Mouse (Mus musculus) skeletal muscle tissue, postnatal 0 days (tissue): ENCODE results near the gene Gm45808. TPM values are rescaled to one million over a fixed set of nuclear protein-coding genes. Genes with fewer than 3 reads are reported as not detected.

Experiments used
- microRNA-seq, 2 experiments: library from miRNA; unstranded; fragments of <30 nt; microRNA quantifications; one replicate each; pipeline ENCODE4; 2016
- polyA plus RNA-seq: library from polyadenylated mRNA; unstranded; fragments of >200 nt; fragmentation: Nextera tagmentation; extraction: Ambion mirVana; gene quantifications from 2 replicates; pipeline ENCODE4 v1.2.1, GENCODE M21; 2015

The Gm45808 gene
- polyA plus RNA-seq = not detected in 2 replicates

GRCm38 (mm10) chr7:45486761-45487415 lies at the start of gene Gm45808:
Gene Gm45808, minus strand, starts transcription at chr7:45486811.

GRCm38 (mm10) chr7:45525809-45526473 lies 39.3 kb upstream of the Gm45808 start, which contains the start of the genes Ppp1r15a and Plekha4:
Gene Ppp1r15a, minus strand, starts transcription at chr7:45526268.
Gene Plekha4, plus strand, starts transcription at chr7:45526330.

GRCm38 (mm10) chr7:45509912-45510787 lies 23.5 kb upstream of the Gm45808 start, which contains the start of gene Nucb1:
Gene Nucb1, minus strand, starts transcription at chr7:45510406.

GRCm38 (mm10) chr7:45488293-45489204 lies 1.9 kb upstream of the Gm45808 start, which contains the start of gene Dhdh:
Gene Dhdh, minus strand, starts transcription at chr7:45488805.

GRCm38 (mm10) chr7:45481374-45481927 lies 5.2 kb downstream of the Gm45808 start, which contains the start of gene Tulp2:
Gene Tulp2, plus strand, starts transcription at chr7:45481877.

GRCm38 (mm10) chr7:45466283-45467089 lies 20.1 kb downstream of the Gm45808 start, which contains the start of gene Bax:
Gene Bax, minus strand, starts transcription at chr7:45466898.

GRCm38 (mm10) chr7:45459564-45460140 lies 27.0 kb downstream of the Gm45808 start, which contains the start of gene Ftl1:
Gene Ftl1, minus strand, starts transcription at chr7:45459884.

GRCm38 (mm10) chr7:45437521-45438276 lies 48.9 kb downstream of the Gm45808 start, which contains the start of gene Ruvbl2:
Gene Ruvbl2, minus strand, starts transcription at chr7:45438096.

GRCm38 (mm10) chr7:45434203-45435015 lies 52.2 kb downstream of the Gm45808 start, which contains the start of gene Gys1:
Gene Gys1, plus strand, starts transcription at chr7:45434844.

GRCm38 (mm10) chr7:45420615-45420919 lies 66.0 kb downstream of the Gm45808 start, which contains the start of gene Lhb:
Gene Lhb, plus strand, starts transcription at chr7:45420820.

Small RNAs within 50 kb of the gene (microRNA-seq; reads per million reads assigned to microRNA genes)
- 0 to 0.10 reads per million in 2 experiments for gene Gm22133

Other genes with a start within 250 kb of the Gm45808 start
- 3.6 and 5.9 TPM in 2 replicates for gene Cd37, start 247.7 kb downstream of the Gm45808 start, polyA plus RNA-seq
- not detected in 2 replicates for gene Slc6a16, start 245.7 kb downstream of the Gm45808 start, polyA plus RNA-seq
- not detected in 2 replicates for gene Slc6a21, start 209.3 kb downstream of the Gm45808 start, polyA plus RNA-seq
- gene Trpm4, start 153.0 kb downstream of the Gm45808 start, polyA plus RNA-seq = 15.3 and 15.4 TPM in 2 replicates
- 94.0 and 120 TPM in 2 replicates for gene Hrc, start 151.5 kb downstream of the Gm45808 start, polyA plus RNA-seq
- gene Ppfia3, start 119.8 kb downstream of the Gm45808 start, polyA plus RNA-seq = 3.2 and 4.0 TPM in 2 replicates
- gene Lin7b, start 116.2 kb downstream of the Gm45808 start, polyA plus RNA-seq = 1.5 and 2.0 TPM in 2 replicates
- 64.7 and 74.9 TPM in 2 replicates for gene Snrnp70, start 91.1 kb downstream of the Gm45808 start, polyA plus RNA-seq
- 3.5 and 4.7 TPM in 2 replicates for gene Kcna7, start 81.2 kb downstream of the Gm45808 start, polyA plus RNA-seq
- gene Ntf5, start 73.1 kb downstream of the Gm45808 start, polyA plus RNA-seq = 0.09 and 0.17 TPM in 2 replicates
- not detected in 2 replicates for gene Lhb, start 66.0 kb downstream of the Gm45808 start, polyA plus RNA-seq
- 90.8 and 92.1 TPM in 2 replicates for gene Gys1, start 52.0 kb downstream of the Gm45808 start, polyA plus RNA-seq
- 31.4 and 35.8 TPM in 2 replicates for gene Ruvbl2, start 48.7 kb downstream of the Gm45808 start, polyA plus RNA-seq
- gene Ftl1, start 26.9 kb downstream of the Gm45808 start, polyA plus RNA-seq = 2,280 and 2,838 TPM in 2 replicates
- 74.5 and 83.5 TPM in 2 replicates for gene Bax, start 19.9 kb downstream of the Gm45808 start, polyA plus RNA-seq
- 0.06 and 0.12 TPM in 2 replicates for gene Tulp2, start 4.9 kb downstream of the Gm45808 start, polyA plus RNA-seq
- gene Dhdh, start 2.0 kb upstream of the Gm45808 start, polyA plus RNA-seq = 7.1 and 7.2 TPM in 2 replicates
- 124 and 146 TPM in 2 replicates for gene Nucb1, start 23.6 kb upstream of the Gm45808 start, polyA plus RNA-seq
- 19.1 and 19.6 TPM in 2 replicates for gene Ppp1r15a, start 39.5 kb upstream of the Gm45808 start, polyA plus RNA-seq
- 5.6 and 8.0 TPM in 2 replicates for gene Plekha4, start 39.5 kb upstream of the Gm45808 start, polyA plus RNA-seq
- 6.1 and 7.2 TPM in 2 replicates for gene Hsd17b14, start 68.1 kb upstream of the Gm45808 start, polyA plus RNA-seq
- 35.4 and 88.9 TPM in 2 replicates for gene Bcat2, start 83.3 kb upstream of the Gm45808 start, polyA plus RNA-seq
- 0.18 TPM in 1 of 2 replicates, not detected in the other for gene Fgf21, start 128.7 kb upstream of the Gm45808 start, polyA plus RNA-seq
- gene Fut1, start 130.5 kb upstream of the Gm45808 start, polyA plus RNA-seq = 0.05 TPM in 1 of 2 replicates, not detected in the other
- gene Izumo1, start 135.0 kb upstream of the Gm45808 start, polyA plus RNA-seq = 0.06 TPM in 1 of 2 replicates, not detected in the other
- 10.3 and 13.9 TPM in 2 replicates for gene Rasip1, start 140.7 kb upstream of the Gm45808 start, polyA plus RNA-seq
- gene Mamstr, start 153.2 kb upstream of the Gm45808 start, polyA plus RNA-seq = 139 and 174 TPM in 2 replicates
- 1.9 and 2.1 TPM in 2 replicates for gene Fut2, start 179.6 kb upstream of the Gm45808 start, polyA plus RNA-seq
- gene Ntn5, start 197.2 kb upstream of the Gm45808 start, polyA plus RNA-seq = 1.6 and 1.7 TPM in 2 replicates
- 0.33 and 0.40 TPM in 2 replicates for gene Sec1, start 207.6 kb upstream of the Gm45808 start, polyA plus RNA-seq
- gene Car11, start 213.0 kb upstream of the Gm45808 start, polyA plus RNA-seq = 2.4 and 3.0 TPM in 2 replicates
- gene Dbp, start 218.3 kb upstream of the Gm45808 start, polyA plus RNA-seq = 9.9 and 10.3 TPM in 2 replicates
- gene Rpl18, start 228.6 kb upstream of the Gm45808 start, polyA plus RNA-seq = 568 and 577 TPM in 2 replicates
- 11.7 and 13.4 TPM in 2 replicates for gene Sphk2, start 231.2 kb upstream of the Gm45808 start, polyA plus RNA-seq
- gene Fam83e, start 234.4 kb upstream of the Gm45808 start, polyA plus RNA-seq = 0.10 and 0.17 TPM in 2 replicates
- gene Spaca4, start 239.0 kb upstream of the Gm45808 start, polyA plus RNA-seq = not detected in 2 replicates